Comparison of ENCODE assay signal across 10 mouse cellular contexts in the genomic region with DNA sequence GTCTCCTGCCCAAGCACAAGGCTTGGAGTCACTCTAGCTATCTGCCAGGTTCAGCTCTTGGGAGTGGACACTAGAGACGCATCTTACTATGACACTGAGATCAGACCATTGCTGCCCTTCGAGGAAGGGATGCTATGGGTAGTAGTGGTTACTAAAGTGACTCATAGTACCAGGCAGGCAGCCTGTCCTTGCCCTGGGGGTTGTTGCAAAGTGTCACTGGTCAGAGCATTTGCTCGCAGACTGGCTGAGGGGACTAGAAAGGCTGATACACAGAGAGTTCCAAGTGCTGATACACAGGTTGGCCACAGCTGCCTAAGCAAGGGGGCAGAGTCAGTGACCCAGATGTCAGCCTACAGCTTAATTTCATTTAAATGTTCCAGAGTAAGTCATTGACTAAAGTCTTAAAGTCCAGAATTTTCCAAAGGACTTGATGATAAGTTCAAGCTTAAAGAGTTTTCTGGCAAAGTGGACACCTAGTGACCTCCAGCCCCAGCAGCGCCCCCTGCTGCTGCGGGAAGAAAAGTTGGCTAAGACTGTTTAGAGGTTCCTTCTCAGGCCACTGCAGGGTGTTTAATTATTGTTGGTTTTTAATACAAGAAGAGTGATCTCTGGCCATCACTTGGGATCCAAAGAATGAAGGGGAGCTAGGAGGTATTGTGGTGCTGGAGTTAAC. TPM values are rescaled to one million over a fixed set of nuclear protein-coding genes. Genes with fewer than 3 reads are reported as not detected.
A peak's percentile ranks its signal among the peaks of the same experiment; 100 is the strongest.
DNase-seq lines count a peak whose midpoint lies in the region; ATAC-seq lines count a peak whose summit lies in the region.
"Had no signal": no experiment of that assay in that cellular context is flagged by ENCODE, and none has a peak within 500 bp of the region (broad histone marks: within the 10 kb centered on the region; RNA-seq: fewer than 3 reads in every experiment).

No protein-coding gene starts in this region.

- peak; percentile 31 for DNase-seq in kidney, adult 11 months
- DNase-seq in A20 (ENCODE audit: low read depth, low spot score), result peak; percentile 43
- peak; percentile 25 for DNase-seq in MN1 (ENCODE audit: low spot score)
- DNase-seq in kidney, postnatal 14 days, result peak; percentile 53
- DNase-seq in cerebellum, postnatal 36 days, result no peak
- no peak for DNase-seq in spleen, postnatal 36 days (ENCODE audit: low spot score in 2 of 2)
- DNase-seq: gastrocnemius, postnatal 36 days had no signal

- WGBS in kidney, embryonic 14.5 days, result 68% methylated on average over 5 of the region's 5 CpGs
- WGBS in forebrain, embryonic 12.5 days, result 69% methylated on average over 5 of the region's 5 CpGs

- no peak for ATAC-seq in kidney, embryonic 14.5 days (ENCODE audit: low FRiP score, low TSS enrichment)
- no peak for ATAC-seq in forebrain, embryonic 12.5 days (ENCODE audit: low FRiP score)

- H3K4me3 ChIP-seq in kidney, embryonic 14.5 days (ENCODE audit: low read length), result no peak overlapping the region
- H3K4me3 ChIP-seq in forebrain, embryonic 12.5 days (replicated peaks), result no peak overlapping the region
- H3K4me3 ChIP-seq: limb, embryonic 12.5 days had no signal

- no peak overlapping the region for H3K9ac ChIP-seq in kidney, embryonic 14.5 days (ENCODE audit: low read depth, low read length)
- no peak overlapping the region for H3K9ac ChIP-seq in forebrain, embryonic 12.5 days
- H3K9ac ChIP-seq: limb, embryonic 12.5 days had no signal

- no peak overlapping the region for H3K27ac ChIP-seq in kidney, embryonic 14.5 days (ENCODE audit: low read depth, low read length)
- H3K27ac ChIP-seq in forebrain, embryonic 12.5 days, result no peak overlapping the region
- H3K27ac ChIP-seq: limb, embryonic 12.5 days had no signal

- peaks cover 8% of the 10 kb centered on the region for H3K27me3 ChIP-seq in kidney, embryonic 14.5 days (ENCODE audit: control insufficient read depth, insufficient read depth, low read length)
- 0 out of 2 replicates have a peak, but pooled peaks cover 6% of the 10 kb centered on the region for H3K27me3 ChIP-seq in forebrain, embryonic 12.5 days

- H3K4me2 ChIP-seq in kidney, embryonic 14.5 days (replicated peaks; ENCODE audit: low read depth, low read length), result no peak overlapping the region
- H3K4me2 ChIP-seq in forebrain, embryonic 12.5 days, result no peak overlapping the region
- H3K4me2 ChIP-seq: limb, embryonic 12.5 days had no signal

- peaks cover 14% of the 10 kb centered on the region for H3K4me1 ChIP-seq in kidney, embryonic 14.5 days (ENCODE audit: control insufficient read depth, insufficient read depth, low read length)
- H3K4me1 ChIP-seq in forebrain, embryonic 12.5 days, result peaks cover 3% of the 10 kb centered on the region; the same call in 1 of the 2 replicates

- H3K36me3 ChIP-seq in kidney, embryonic 14.5 days (ENCODE audit: control insufficient read depth, insufficient read depth, low read length), result no peaks in the 10 kb centered on the region
- no peaks in the 10 kb centered on the region for H3K36me3 ChIP-seq in forebrain, embryonic 12.5 days (replicated peaks)
- H3K36me3 ChIP-seq: limb, embryonic 12.5 days had no signal

- no peaks in the 10 kb centered on the region for H3K9me3 ChIP-seq in kidney, embryonic 14.5 days (ENCODE audit: control insufficient read depth, low read length)
- no peaks in the 10 kb centered on the region for H3K9me3 ChIP-seq in forebrain, embryonic 12.5 days
- H3K9me3 ChIP-seq: limb, embryonic 12.5 days had no signal

RNA-seq across cellular contexts. Expression of a gene that starts 32.5 kb away (rescaled TPM):
- 1.8 and 1.9 TPM in 2 replicates for polyA plus RNA-seq in kidney, embryonic 14.5 days (2014; fragmentation: Nextera tagmentation; extraction: Ambion mirVana)
- 1.9 and 2.2 TPM in 2 replicates for polyA plus RNA-seq in forebrain, embryonic 12.5 days (2016; fragmentation: Nextera tagmentation; extraction: Ambion mirVana)

RNA-seq across cellular contexts. Expression of a gene that starts 32.6 kb away (rescaled TPM):
- polyA plus RNA-seq in kidney, embryonic 14.5 days (2014; fragmentation: Nextera tagmentation; extraction: Ambion mirVana), result 0.19 and 0.39 TPM in 2 replicates
- not detected in 2 replicates for polyA plus RNA-seq in forebrain, embryonic 12.5 days (2016; fragmentation: Nextera tagmentation; extraction: Ambion mirVana)
- polyA plus RNA-seq: limb, embryonic 12.5 days had no signal

Comparison
In these comparisons a context has a peak if more than half of its experiments do, and no peak if none do; other contexts are left out.
1. DNase-seq: peak in kidney, adult 11 months (single experiment), A20 (single experiment), MN1 (single experiment) and kidney, postnatal 14 days (single experiment); none in cerebellum, postnatal 36 days (0 of 2) and spleen, postnatal 36 days (0 of 2).